Mouse (Mus musculus): Measurements from ENCODE around the gene Gorasp1.

The Gorasp1 gene

GRCm38 (mm10) chr9:119925120-119925657, 12.2 kb downstream of the Gorasp1 start:
- no peak for DNase-seq

DNA sequence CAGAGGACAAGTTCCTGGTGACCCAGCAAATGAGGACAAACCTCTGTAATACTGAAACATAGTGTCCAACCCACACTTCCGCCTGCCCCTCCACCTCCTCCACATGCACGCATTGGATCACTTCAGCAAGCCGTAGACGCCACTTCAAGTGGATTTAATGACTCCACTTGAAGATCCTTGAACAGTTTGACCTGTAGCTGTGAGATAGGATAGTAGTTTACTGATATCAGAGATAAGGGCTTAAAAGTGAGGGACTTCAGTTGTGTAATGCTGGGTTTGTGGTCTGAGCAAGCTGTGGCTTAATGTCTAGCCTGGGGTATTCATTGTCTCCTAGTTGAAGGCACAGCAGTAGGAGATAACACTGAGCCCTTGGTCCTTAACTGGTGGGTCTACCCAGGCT, 13.9 kb downstream of the Gorasp1 start:
- DNase-seq = no peak

DNA sequence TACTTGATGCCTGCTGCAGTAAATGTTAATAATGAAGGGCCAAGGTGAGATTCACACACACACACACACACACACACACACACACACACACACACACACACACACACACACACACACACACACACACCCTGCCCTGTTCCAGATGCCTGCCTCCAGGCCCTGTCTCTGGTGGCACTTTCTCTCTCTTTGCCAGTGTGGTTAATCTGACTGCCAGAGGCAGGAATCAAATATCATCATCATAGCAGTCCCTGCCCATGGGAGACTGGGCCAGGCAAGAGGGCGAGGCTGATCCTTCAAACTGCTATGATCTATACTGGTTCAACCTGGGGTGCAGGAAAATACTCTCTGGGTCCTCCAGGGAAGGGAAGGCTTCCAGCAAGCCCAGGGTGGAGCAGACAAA, 17.5 kb downstream of the Gorasp1 start:
- no peak for DNase-seq

- DNase-seq = no peak
Observed at GRCm38 (mm10) chr9:119913087-119913838, 24.1 kb downstream of the Gorasp1 start.

- no peak for DNase-seq
Observed at GRCm38 (mm10) chr9:119909931-119910330, 27.4 kb downstream of the Gorasp1 start.

DNA sequence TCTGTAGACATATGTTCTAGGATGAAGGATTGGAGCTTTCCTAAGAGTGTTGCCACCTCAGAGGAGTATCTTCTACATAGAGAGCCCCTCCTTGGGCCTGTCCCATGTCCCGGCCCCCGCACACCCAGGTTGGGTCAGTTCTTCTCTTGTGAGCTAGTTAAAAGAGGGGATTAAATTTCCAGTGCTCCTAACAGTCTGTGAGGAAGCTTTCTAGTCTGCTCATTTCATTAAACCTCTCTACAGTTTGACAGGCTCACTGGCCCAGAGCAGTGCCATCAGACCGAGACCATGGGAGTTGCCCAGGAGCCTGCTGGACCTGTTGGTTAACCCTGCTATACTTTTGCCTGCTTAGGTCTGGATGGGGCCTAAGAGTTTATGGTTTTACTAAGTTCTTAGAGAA, 28.7 kb downstream of the Gorasp1 start:
- DNase-seq = no peak

- no peak for DNase-seq
Observed at GRCm38 (mm10) chr9:119902410-119903151, 34.8 kb downstream of the Gorasp1 start.

- no peak for DNase-seq
Observed at GRCm38 (mm10) chr9:119899446-119899845, 37.9 kb downstream of the Gorasp1 start.

DNA sequence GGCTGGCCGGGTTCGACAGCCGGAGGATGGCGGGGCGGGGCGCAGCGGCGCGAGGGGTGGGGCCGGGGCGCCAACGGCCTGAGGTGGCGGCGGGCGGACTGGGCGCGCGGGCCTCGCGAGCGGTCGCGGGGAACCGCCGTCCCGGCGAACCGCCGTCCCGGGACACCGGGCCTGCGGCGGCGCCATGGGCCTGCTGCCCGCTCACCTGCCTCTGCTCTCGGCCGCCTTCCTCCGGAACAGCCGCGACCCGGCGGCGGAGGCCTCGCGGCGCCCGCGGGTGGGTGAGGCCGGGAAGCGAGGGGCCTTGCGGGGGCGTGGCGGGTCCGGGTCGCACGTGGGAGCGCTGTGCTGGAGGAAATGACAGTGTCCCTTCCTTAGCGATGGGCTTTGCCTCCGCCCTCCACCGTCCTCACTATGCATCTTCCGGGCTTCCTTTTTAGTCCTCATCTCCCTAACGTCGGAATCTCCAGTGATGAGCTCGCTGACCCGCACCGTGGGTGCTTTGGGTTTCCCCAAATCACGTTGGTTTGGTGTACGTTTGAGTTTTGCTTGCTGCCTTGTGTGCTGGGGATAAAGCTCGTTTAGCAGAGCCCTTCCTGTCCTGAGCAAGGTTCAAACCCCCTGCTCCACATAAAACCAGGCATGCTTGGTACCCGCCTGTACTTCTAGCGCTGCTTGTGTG, 42.2 kb downstream of the Gorasp1 start:
- DNase-seq = peak; percentile 44

DNA sequence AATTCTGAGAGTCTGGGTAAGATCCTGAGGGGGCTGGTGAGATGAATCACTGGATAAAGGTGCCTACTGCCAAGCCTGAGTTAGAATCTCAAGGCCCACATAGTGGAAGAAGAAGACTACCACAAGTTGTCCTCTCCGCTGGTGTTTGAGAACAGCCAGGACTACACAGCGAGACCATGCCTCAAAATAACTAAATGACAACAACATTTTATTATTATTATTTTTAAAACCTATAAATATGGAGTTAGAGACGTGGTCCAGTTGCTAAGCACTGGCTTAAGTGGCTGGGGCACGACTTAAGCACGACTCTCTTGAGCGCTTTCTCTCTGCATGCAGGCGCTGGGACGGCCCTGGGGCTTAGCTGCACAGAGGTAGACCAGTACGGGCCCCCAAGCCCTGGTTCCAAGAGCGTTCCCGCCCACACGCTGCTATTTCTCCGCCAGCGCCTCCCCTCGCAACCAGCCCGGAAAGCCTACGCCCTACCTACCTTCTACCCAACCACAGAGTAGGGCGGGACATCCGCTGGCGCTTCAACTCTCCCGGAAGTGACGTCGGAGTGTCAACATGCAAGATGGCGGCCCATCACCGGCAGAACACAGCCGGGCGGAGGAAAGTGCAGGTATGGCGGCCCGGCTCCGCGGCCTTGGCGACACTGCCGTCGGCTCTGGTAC, 42.9 kb downstream of the Gorasp1 start, which contains the start of gene Wdr48:
Wdr48 (plus strand) TSS at position 540 of the 671 bp plus-strand sequence.
- peak; percentile 96 for DNase-seq

- no peak for DNase-seq
Observed at GRCm38 (mm10) chr9:119893881-119894280, 43.5 kb downstream of the Gorasp1 start.

DNA sequence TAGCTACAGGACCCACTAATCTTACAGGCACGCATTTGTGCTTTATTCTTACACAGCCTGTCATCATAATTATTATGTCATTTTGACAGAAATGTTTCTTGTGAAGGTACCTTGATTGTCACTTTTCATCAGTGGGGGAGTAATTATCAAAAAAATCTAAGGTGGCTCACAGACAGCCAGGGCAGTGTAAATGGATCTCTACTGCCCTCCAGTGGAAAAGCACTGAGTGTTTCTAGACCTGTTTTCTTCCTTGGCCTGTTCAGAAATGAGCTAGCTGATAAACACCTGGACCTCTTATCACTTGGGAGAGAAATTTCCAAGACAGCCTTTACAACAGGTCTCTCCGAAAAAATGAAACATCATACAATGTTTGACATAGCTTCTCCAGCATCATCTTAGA, 46.7 kb downstream of the Gorasp1 start:
- no peak for DNase-seq

GRCm38 (mm10) chr9:119889446-119889845, 47.9 kb downstream of the Gorasp1 start:
- no peak for DNase-seq

DNA sequence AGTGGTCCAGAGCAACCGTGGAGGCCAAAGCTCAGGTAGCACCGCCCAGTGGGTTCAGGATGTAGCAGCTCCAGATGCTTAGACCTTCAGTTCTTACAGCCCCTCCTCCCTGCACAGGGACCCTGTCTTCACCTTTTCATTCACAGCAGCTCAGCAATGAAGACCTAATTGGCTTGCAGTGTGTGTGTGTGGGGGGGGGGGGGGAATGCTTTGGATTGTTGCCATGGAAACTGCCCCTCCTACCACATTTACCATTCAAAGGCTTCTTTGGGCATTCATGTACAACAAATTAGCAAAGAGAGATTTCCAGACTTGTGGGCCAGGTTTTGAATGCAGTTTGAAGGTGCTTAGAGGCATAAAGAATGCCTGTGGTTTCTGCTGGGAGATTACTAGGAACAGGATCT, 48.5 kb downstream of the Gorasp1 start:
- DNase-seq = no peak

GRCm38 (mm10) chr9:119887144-119887901, 50.0 kb downstream of the Gorasp1 start:
- no peak for DNase-seq

All from right cerebral cortex, postnatal 14 days (tissue).